Mouse (Mus musculus) cerebellum, adult 2 months (tissue): ENCODE results near the gene Fam120a.

Source experiments
- CTCF ChIP-seq: fragments of 200-500 bp; IDR thresholded peaks from 2 replicates; pipeline ENCODE4 v1.5.1; 2011; ENCODE audit warnings: low read depth, mild to moderate bottlenecking, control low read depth, low read length, moderate library complexity, borderline replicate concordance; ENCODE audit not compliant: insufficient read depth
- POLR2A ChIP-seq: fragments of 200-500 bp; IDR thresholded peaks from 2 replicates; pipeline ENCODE4 v1.6.1; 2011; ENCODE audit warnings: low read length, control low read depth, borderline replicate concordance; ENCODE audit not compliant: insufficient read depth

DNA sequence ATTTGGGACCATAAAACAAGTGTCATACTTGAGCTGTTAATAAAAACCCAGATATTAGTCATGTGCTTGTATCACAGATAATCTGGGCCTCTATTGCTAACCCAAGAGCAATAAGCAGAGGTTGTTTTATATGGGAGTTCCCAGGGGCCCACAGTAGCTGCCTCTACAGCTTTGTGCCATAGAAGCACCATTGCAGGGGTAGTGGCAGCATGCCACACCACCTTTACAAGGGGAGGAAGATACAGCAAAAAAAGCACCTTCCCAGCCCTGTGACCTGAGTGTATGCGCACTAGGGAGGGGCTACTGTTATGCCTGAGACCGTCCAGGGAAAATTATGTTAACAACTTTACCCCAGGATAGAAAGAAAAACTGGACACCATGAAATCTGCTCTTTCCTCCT, 62.4 kb downstream of the Fam120a start:
- no peak for TF ChIP-seq CTCF
- TF ChIP-seq POLR2A: no peak
